Mouse (Mus musculus) urinary bladder, postnatal 0 days (tissue): ENCODE results near the gene Gal3st1. TPM values are rescaled to one million over a fixed set of nuclear protein-coding genes. Genes with fewer than 3 reads are reported as not detected.

Experiments used
- polyA plus RNA-seq: library from polyadenylated mRNA; unstranded; fragments of >200 nt; fragmentation: Nextera tagmentation; extraction: Ambion mirVana; gene quantifications from 2 replicates; pipeline ENCODE4 v1.2.1, GENCODE M21; 2015

The Gal3st1 gene
- polyA plus RNA-seq: 2.4 TPM in 2 replicates

DNA sequence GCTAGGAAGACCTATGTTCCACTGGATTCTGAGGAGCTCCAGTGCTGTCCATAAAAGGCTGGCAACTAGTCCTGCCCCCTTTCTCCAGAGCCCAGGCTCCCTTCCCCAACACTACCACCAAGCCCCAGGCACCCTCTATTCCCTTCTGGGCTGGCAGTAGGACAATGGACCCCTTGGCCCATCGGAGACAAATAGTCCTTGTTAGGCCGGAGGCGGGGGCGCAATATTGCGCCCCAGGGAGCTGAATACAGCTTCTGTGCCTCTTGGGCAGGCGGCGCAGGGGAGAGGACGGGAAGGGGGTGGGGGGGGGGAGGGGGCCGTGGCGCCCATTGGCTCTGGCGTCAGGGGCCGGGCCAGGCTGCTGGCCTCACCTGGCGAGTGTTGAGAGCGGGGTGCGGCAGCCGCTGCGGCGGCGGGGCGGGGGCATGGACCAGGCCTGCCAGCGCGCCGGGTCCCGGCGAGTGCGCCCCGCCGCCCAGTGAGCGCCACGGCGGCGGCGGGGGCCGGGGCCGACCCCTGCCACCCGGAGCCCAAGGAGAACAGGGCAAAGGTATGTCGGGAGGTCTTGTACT is at the start of gene Gal3st1:
Gene Gal3st1, plus strand, starts transcription at position 346 of the 572 bp plus-strand sequence.

DNA sequence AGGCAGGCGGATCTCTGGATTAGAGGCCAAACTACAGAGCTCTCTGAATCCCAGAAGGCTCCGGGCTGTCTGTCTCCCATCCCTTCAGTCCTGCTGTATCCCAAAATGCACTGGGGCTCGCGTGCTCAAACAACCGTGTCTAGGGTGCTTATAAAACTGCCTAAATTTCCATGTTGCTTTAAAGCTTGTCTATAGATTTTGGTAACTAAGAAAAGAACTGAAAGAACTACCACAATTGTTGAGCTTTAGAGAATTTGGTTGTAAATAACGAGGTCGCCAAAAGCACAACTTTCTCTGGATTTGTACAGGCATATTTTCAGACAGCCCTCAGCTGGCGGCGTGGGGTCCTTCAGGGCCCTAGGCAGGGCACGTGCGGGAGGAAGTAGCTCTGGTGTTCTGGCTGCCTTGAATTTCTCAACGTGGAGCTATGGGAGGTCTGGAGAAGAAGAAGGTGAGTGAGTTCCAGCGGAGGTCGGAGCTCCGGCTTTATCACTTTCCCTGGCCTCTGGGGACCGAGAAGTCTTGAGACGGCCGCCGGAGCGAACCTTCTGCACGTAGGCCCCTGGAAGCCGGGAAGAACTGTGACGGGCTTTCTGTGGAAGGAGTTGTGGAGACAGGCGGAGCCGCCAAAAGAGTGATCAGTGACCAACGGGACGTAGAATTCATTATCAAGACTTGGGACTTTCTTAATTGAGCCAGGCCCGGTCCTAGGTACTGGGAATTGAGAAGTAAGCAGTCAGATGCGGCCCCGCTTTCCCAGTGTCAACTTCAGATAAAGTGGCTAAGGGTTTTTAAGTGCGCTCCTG is 19.6 kb upstream of the Gal3st1 start, which contains the start of gene Pes1:
Gene Pes1, plus strand, starts transcription at position 366 of the 806 bp plus-strand sequence.

DNA sequence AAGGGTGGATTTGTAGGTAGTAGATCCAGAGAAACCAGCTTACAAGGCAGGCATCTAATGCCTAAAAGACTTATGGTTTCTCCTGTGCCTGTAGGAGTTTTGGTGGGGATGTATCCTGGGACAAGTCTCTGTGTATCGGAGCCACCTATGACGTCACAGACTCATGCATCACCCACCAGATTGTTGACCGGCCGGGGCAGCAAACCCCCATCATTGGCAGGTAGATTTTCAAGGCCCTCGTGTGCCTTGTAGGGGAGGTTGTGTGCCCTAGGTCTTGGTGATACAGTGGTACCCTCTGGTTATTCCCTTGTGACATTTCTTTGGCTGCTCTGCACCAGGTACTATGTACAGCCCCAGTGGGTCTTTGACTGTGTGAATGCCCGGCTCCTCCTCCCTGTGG is 6.8 kb upstream of the Gal3st1 start, which contains the start of gene 4930556J24Rik:
Gene 4930556J24Rik, minus strand, starts transcription at position 101 of the 400 bp plus-strand sequence.

DNA sequence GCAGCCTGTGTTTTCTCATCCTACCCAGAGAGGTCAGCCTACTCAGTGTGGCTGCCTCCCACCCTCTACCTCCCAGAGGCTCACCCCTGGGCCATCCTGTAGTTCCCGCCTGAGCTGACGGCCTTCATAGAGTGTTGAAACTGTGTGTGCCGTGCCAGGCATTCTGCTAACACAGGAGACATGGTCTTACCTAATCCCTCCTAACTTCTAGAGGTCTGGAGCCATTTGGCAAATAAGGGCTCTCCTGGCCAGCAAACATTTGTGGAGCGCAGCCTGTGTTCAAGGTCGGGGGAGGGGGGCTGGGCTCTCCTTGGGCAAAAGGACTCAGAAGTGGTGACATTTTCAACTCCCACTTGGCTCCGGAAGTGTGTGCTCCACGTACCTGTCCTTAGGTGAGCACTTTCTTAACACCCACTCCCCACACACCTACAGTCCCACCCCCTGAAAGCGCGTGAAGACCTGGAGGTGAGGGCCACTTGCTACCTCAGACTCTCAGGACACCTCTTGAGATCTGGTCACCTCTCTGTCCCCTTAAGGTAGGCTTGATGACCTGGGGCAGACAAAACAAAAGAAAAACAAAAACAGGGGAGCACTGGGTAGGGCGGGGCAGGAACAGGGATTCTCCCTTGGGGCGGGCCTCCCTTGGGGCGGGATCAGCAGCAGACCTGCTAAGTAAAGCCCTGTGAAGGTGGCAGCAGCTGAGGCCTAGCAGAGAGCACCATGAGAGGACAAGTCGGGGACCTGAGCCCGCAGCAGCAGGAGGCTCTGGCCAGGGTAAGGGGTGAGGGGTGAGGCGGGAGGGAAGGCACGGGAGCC is 47.9 kb downstream of the Gal3st1 start, which contains the start of gene Sec14l4:
Gene Sec14l4, plus strand, starts transcription at position 337 of the 816 bp plus-strand sequence.

Other genes with a start within 250 kb of the Gal3st1 start
- 0.46 and 0.47 TPM in 2 replicates for gene Osbp2, start 119.7 kb upstream of the Gal3st1 start, polyA plus RNA-seq
- gene 4921536K21Rik, start 88.5 kb upstream of the Gal3st1 start, polyA plus RNA-seq: 0.13 and 0.33 TPM in 2 replicates
- gene Dusp18, start 88.4 kb upstream of the Gal3st1 start, polyA plus RNA-seq: 4.6 and 4.7 TPM in 2 replicates
- 11.1 and 12.5 TPM in 2 replicates for gene Slc35e4, start 69.0 kb upstream of the Gal3st1 start, polyA plus RNA-seq
- 41.8 and 57.9 TPM in 2 replicates for gene Tcn2, start 51.5 kb upstream of the Gal3st1 start, polyA plus RNA-seq
- 41.3 and 45.1 TPM in 2 replicates for gene Pes1, start 19.7 kb upstream of the Gal3st1 start, polyA plus RNA-seq
- gene 4930556J24Rik, start 6.9 kb upstream of the Gal3st1 start, polyA plus RNA-seq: not detected in 2 replicates
- gene Sec14l4, start 47.8 kb downstream of the Gal3st1 start, polyA plus RNA-seq: not detected in 2 replicates
- not detected in 2 replicates for gene Sec14l3, start 81.2 kb downstream of the Gal3st1 start, polyA plus RNA-seq
- 2.1 and 3.4 TPM in 2 replicates for gene Mtfp1, start 111.8 kb downstream of the Gal3st1 start, polyA plus RNA-seq
- 0.33 and 0.43 TPM in 2 replicates for gene Sec14l2, start 139.8 kb downstream of the Gal3st1 start, polyA plus RNA-seq
- 23.6 and 26.4 TPM in 2 replicates for gene Rnf215, start 151.6 kb downstream of the Gal3st1 start, polyA plus RNA-seq
- 3.2 and 3.5 TPM in 2 replicates for gene Ccdc157, start 176.7 kb downstream of the Gal3st1 start, polyA plus RNA-seq
- gene Sf3a1, start 176.7 kb downstream of the Gal3st1 start, polyA plus RNA-seq: 15.5 and 20.5 TPM in 2 replicates
- 53.0 and 58.9 TPM in 2 replicates for gene Tbc1d10a, start 203.2 kb downstream of the Gal3st1 start, polyA plus RNA-seq
- 16.8 and 18.0 TPM in 2 replicates for gene Castor1, start 234.6 kb downstream of the Gal3st1 start, polyA plus RNA-seq